In genomic region chr12:70105885-70106284, GRCm38 (mm10) we compare ENCODE assay signal across 17 mouse cellular contexts. TPM values are rescaled to one million over a fixed set of nuclear protein-coding genes. Genes with fewer than 3 reads are reported as not detected.
A peak's percentile ranks its signal among the peaks of the same experiment; 100 is the strongest.
DNase-seq lines count a peak whose midpoint lies in the region; ATAC-seq and TF ChIP-seq lines count a peak whose summit lies in the region.
"Had no signal": no experiment of that assay in that cellular context is flagged by ENCODE, and none has a peak within 500 bp of the region (broad histone marks: within the 10 kb centered on the region; RNA-seq: fewer than 3 reads in every experiment).

No protein-coding gene starts in this region.

- no peak for TF ChIP-seq CTCF in forebrain, postnatal 0 days (IDR thresholded peaks at IDR 0.05; ENCODE audit: low read depth)
- TF ChIP-seq CTCF in layer of hippocampus, adult 2 months (conservative IDR thresholded peaks at IDR 0.05): no peak

- H3K9me3 ChIP-seq in forebrain, postnatal 0 days (ENCODE audit: low read length): no peaks in the 10 kb centered on the region
- H3K9me3 ChIP-seq in forebrain, embryonic 12.5 days: no peaks in the 10 kb centered on the region
- H3K9me3 ChIP-seq in embryonic facial prominence, embryonic 14.5 days (ENCODE audit: control insufficient read depth, low read length): no peaks in the 10 kb centered on the region
- no peaks in the 10 kb centered on the region for H3K9me3 ChIP-seq in stomach, embryonic 14.5 days (ENCODE audit: control insufficient read depth, low read depth, low read length)

- peak overlapping the region; percentile 62 for H3K27ac ChIP-seq in forebrain, postnatal 0 days (ENCODE audit: low read depth, low read length)
- H3K27ac ChIP-seq in forebrain, embryonic 12.5 days: no peak overlapping the region
- peak overlapping the region; percentile 60 for H3K27ac ChIP-seq in layer of hippocampus, adult 2 months
- peak overlapping the region; percentile 40; the same call in 1 of the 2 replicates for H3K27ac ChIP-seq in embryonic facial prominence, embryonic 14.5 days (replicated peaks; ENCODE audit: low read depth, low read length)
- H3K27ac ChIP-seq in stomach, embryonic 14.5 days (ENCODE audit: low read length): peak overlapping the region; percentile 78; the same call in 1 of the 2 replicates

- peaks cover 27% of the 10 kb centered on the region for H3K4me1 ChIP-seq in forebrain, postnatal 0 days (ENCODE audit: insufficient read depth)
- H3K4me1 ChIP-seq in forebrain, embryonic 12.5 days: peaks cover 64% of the 10 kb centered on the region
- H3K4me1 ChIP-seq in embryonic facial prominence, embryonic 14.5 days (ENCODE audit: control insufficient read depth, insufficient read depth, low read length): peaks cover 33% of the 10 kb centered on the region
- H3K4me1 ChIP-seq in stomach, embryonic 14.5 days (ENCODE audit: control insufficient read depth, insufficient read depth, low read length): peaks cover 34% of the 10 kb centered on the region

- no peak overlapping the region for H3K9ac ChIP-seq in forebrain, postnatal 0 days
- no peak overlapping the region for H3K9ac ChIP-seq in forebrain, embryonic 12.5 days
- H3K9ac ChIP-seq in embryonic facial prominence, embryonic 14.5 days (ENCODE audit: low read depth, low read length): no peak overlapping the region
- H3K9ac ChIP-seq in stomach, embryonic 14.5 days (replicated peaks; ENCODE audit: low read depth, low read length): no peak overlapping the region

- H3K4me2 ChIP-seq in forebrain, postnatal 0 days (ENCODE audit: low read depth): peak overlapping the region; percentile 79
- no peak overlapping the region for H3K4me2 ChIP-seq in forebrain, embryonic 12.5 days
- H3K4me2 ChIP-seq in embryonic facial prominence, embryonic 14.5 days (ENCODE audit: low read depth, low read length): 0 out of 2 replicates have a peak overlapping the region, but pooled peaks have one; percentile 12
- H3K4me2 ChIP-seq in stomach, embryonic 14.5 days (replicated peaks; ENCODE audit: low read depth, low read length): no peak overlapping the region

- DNase-seq in forebrain, postnatal 0 days: peak; percentile 49
- peak in 1 of 2 experiments; percentile 32 for DNase-seq in layer of hippocampus, adult 2 months (ENCODE audit: low spot score in 2 of 2)
- no peak for DNase-seq in layer of hippocampus, adult 9-11 months
- DNase-seq in embryonic facial prominence, embryonic 14.5 days (ENCODE audit: low spot score): peak; percentile 24
- DNase-seq in adrenal gland, postnatal 4 days (ENCODE audit: low spot score in 2 of 2): no peak
- DNase-seq in cerebellum, adult 11-12 months: no peak
- DNase-seq: B cell, adult 2 months; cerebellum, adult 18-20 months; kidney, postnatal 14 days; lung, adult 2 months had no signal

- ATAC-seq in forebrain, postnatal 0 days: no peak
- ATAC-seq in forebrain, embryonic 12.5 days (ENCODE audit: low FRiP score): no peak
- ATAC-seq in embryonic facial prominence, embryonic 14.5 days (ENCODE audit: low read depth): no peak
- no peak for ATAC-seq in stomach, embryonic 14.5 days (ENCODE audit: insufficient number of reproducible peaks, insufficient read depth, low FRiP score, low read depth)

- H3K4me3 ChIP-seq in forebrain, postnatal 0 days (ENCODE audit: low read depth, low read length): peak overlapping the region; percentile 11; the same call in 1 of the 2 replicates
- H3K4me3 ChIP-seq in forebrain, embryonic 12.5 days (replicated peaks): no peak overlapping the region
- H3K4me3 ChIP-seq in layer of hippocampus, adult 2 months: peak overlapping the region; percentile 18; the same call in 1 of the 2 replicates
- H3K4me3 ChIP-seq in embryonic facial prominence, embryonic 14.5 days (ENCODE audit: low read depth, low read length): no peak overlapping the region
- no peak overlapping the region for H3K4me3 ChIP-seq in stomach, embryonic 14.5 days (ENCODE audit: low read depth, low read length)

- no peaks in the 10 kb centered on the region for H3K27me3 ChIP-seq in forebrain, postnatal 0 days (ENCODE audit: insufficient read depth, low read length)
- peaks cover 36% of the 10 kb centered on the region for H3K27me3 ChIP-seq in forebrain, embryonic 12.5 days
- H3K27me3 ChIP-seq in embryonic facial prominence, embryonic 14.5 days (replicated peaks; ENCODE audit: control insufficient read depth, insufficient read depth, low read length): no peaks in the 10 kb centered on the region
- H3K27me3 ChIP-seq in stomach, embryonic 14.5 days (ENCODE audit: control insufficient read depth, insufficient read depth, low read length): no peaks in the 10 kb centered on the region

- 36% methylated on average over 6 of the region's 6 CpGs for WGBS in forebrain, postnatal 0 days
- 58% methylated on average over 6 of the region's 6 CpGs for WGBS in forebrain, embryonic 12.5 days
- WGBS in embryonic facial prominence, embryonic 14.5 days: 56% methylated on average over 6 of the region's 6 CpGs
- WGBS in stomach, embryonic 14.5 days: 66% methylated on average over 6 of the region's 6 CpGs

- H3K36me3 ChIP-seq in forebrain, postnatal 0 days (ENCODE audit: insufficient read depth): peaks cover 4% of the 10 kb centered on the region; the same call in 1 of the 2 replicates
- H3K36me3 ChIP-seq in forebrain, embryonic 12.5 days (replicated peaks): 0 out of 2 replicates have a peak, but pooled peaks cover 3% of the 10 kb centered on the region
- 0 out of 2 replicates have a peak, but pooled peaks cover 7% of the 10 kb centered on the region for H3K36me3 ChIP-seq in embryonic facial prominence, embryonic 14.5 days (ENCODE audit: control insufficient read depth, insufficient read depth, low read length)
- no peaks in the 10 kb centered on the region; the same call in 1 of the 2 replicates for H3K36me3 ChIP-seq in stomach, embryonic 14.5 days (ENCODE audit: control insufficient read depth, insufficient read depth, low read length)

RNA-seq across cellular contexts. Expression of gene Nin, which starts 7.6 kb away (rescaled TPM):
- 28.4 and 36.9 TPM in 2 replicates for total RNA-seq in forebrain, postnatal 0 days (2014; rRNA removed)
- polyA plus RNA-seq in forebrain, postnatal 0 days (2015; fragmentation: Nextera tagmentation; extraction: Ambion mirVana): 5.6 and 8.5 TPM in 2 replicates
- polyA plus RNA-seq in forebrain, embryonic 12.5 days (2016; fragmentation: Nextera tagmentation; extraction: Ambion mirVana): 12.7 and 15.5 TPM in 2 replicates
- total RNA-seq in layer of hippocampus, adult 2 months (2021): 10 to 100 TPM; 61.9 to 79.5 TPM
- 17.0 and 19.2 TPM in 2 replicates for polyA plus RNA-seq in embryonic facial prominence, embryonic 14.5 days (2014; fragmentation: Nextera tagmentation; extraction: Ambion mirVana)
- polyA plus RNA-seq in stomach, embryonic 14.5 days (2014; fragmentation: Nextera tagmentation; extraction: Ambion mirVana): 23.3 and 26.1 TPM in 2 replicates
- total RNA-seq in adrenal gland, postnatal 4 days (2021): 10 to 100 TPM; 44.6 to 45.0 TPM

RNA-seq across cellular contexts. Expression of gene Abhd12b, which starts 48.1 kb away (rescaled TPM):
- 0.08 TPM in 1 of 2 replicates, not detected in the other for total RNA-seq in forebrain, postnatal 0 days (2014; rRNA removed)
- 0.13 TPM in 1 of 2 replicates, not detected in the other for polyA plus RNA-seq in forebrain, postnatal 0 days (2015; fragmentation: Nextera tagmentation; extraction: Ambion mirVana)
- not detected in 2 replicates for polyA plus RNA-seq in forebrain, embryonic 12.5 days (2016; fragmentation: Nextera tagmentation; extraction: Ambion mirVana)
- not detected for total RNA-seq in layer of hippocampus, adult 2 months (2021)
- 0.17 and 0.39 TPM in 2 replicates for polyA plus RNA-seq in embryonic facial prominence, embryonic 14.5 days (2014; fragmentation: Nextera tagmentation; extraction: Ambion mirVana)
- polyA plus RNA-seq in stomach, embryonic 14.5 days (2014; fragmentation: Nextera tagmentation; extraction: Ambion mirVana): 0.29 and 0.33 TPM in 2 replicates
- total RNA-seq in adrenal gland, postnatal 4 days (2021): not detected
- total RNA-seq: common myeloid progenitor, adult 5-6 weeks; layer of hippocampus, postnatal 25 days; liver, adult 2 months; midbrain, postnatal 0 days had no signal
- polyA plus RNA-seq: heart, embryonic 16.5 days; liver, adult 2 months had no signal

Comparison
In these comparisons a context has a peak if more than half of its experiments do, and no peak if none do; other contexts are left out.
1. H3K4me2 ChIP-seq: peak in forebrain, postnatal 0 days (single experiment) and embryonic facial prominence, embryonic 14.5 days (single experiment); none in forebrain, embryonic 12.5 days (single experiment) and stomach, embryonic 14.5 days (single experiment).
2. H3K4me3 ChIP-seq: peak in forebrain, postnatal 0 days (single experiment) and layer of hippocampus, adult 2 months (single experiment); none in forebrain, embryonic 12.5 days (single experiment), embryonic facial prominence, embryonic 14.5 days (single experiment) and stomach, embryonic 14.5 days (single experiment).
3. DNase-seq: peak in forebrain, postnatal 0 days (single experiment) and embryonic facial prominence, embryonic 14.5 days (single experiment); none in layer of hippocampus, adult 9-11 months (single experiment), adrenal gland, postnatal 4 days (0 of 2) and cerebellum, adult 11-12 months (single experiment).